Mouse (Mus musculus): ENCODE data around the gene Btg1.

Btg1 gene

GRCm38 (mm10) chr10:96630110-96630509 lies 13.3 kb downstream of the Btg1 start:
- in situ Hi-C loops (cut with MboI): loop anchor here (10.0 kb wide), 1 partner anchor 685 kb away; no protein-coding TSS in a partner anchor

GRCm38 (mm10) chr10:96631066-96631711 lies 14.4 kb downstream of the Btg1 start:
- in situ Hi-C loops (cut with MboI): loop anchor here (10.0 kb wide), 1 partner anchor 684 kb away; no protein-coding TSS in a partner anchor

- in situ Hi-C loops (cut with MboI): loop anchor here (10.0 kb wide), 1 partner anchor 682 kb away; no protein-coding TSS in a partner anchor
Measured at GRCm38 (mm10) chr10:96632271-96633144, 15.7 kb downstream of the Btg1 start.

GRCm38 (mm10) chr10:96633145-96633516 lies 16.3 kb downstream of the Btg1 start:
- in situ Hi-C loops (cut with MboI): loop anchor here (10.0 kb wide), 1 partner anchor 682 kb away; no protein-coding TSS in a partner anchor

- in situ Hi-C loops (cut with MboI): loop anchor here (10.0 kb wide), 1 partner anchor 679 kb away; no protein-coding TSS in a partner anchor
Measured at GRCm38 (mm10) chr10:96635472-96635871, 18.7 kb downstream of the Btg1 start.

- in situ Hi-C loops (cut with MboI): loop anchor here (10.0 kb wide), 1 partner anchor 676 kb away; no protein-coding TSS in a partner anchor
Measured at GRCm38 (mm10) chr10:96638477-96638876, 21.7 kb downstream of the Btg1 start.

GRCm38 (mm10) chr10:96642014-96642413 lies 25.2 kb downstream of the Btg1 start:
- in situ Hi-C loops (cut with MboI): no loop called here

- in situ Hi-C loops (cut with MboI): no loop called here
Measured at GRCm38 (mm10) chr10:96642751-96643150, 25.9 kb downstream of the Btg1 start.

- in situ Hi-C loops (cut with MboI): no loop called here
Measured at GRCm38 (mm10) chr10:96645183-96645582, 28.4 kb downstream of the Btg1 start.

GRCm38 (mm10) chr10:96646024-96646866 lies 29.4 kb downstream of the Btg1 start:
- in situ Hi-C loops (cut with MboI): no loop called here

- in situ Hi-C loops (cut with MboI): no loop called here
Measured at GRCm38 (mm10) chr10:96646867-96647462, 30.2 kb downstream of the Btg1 start.

GRCm38 (mm10) chr10:96648161-96648561 lies 31.4 kb downstream of the Btg1 start:
- in situ Hi-C loops (cut with MboI): no loop called here

- in situ Hi-C loops (cut with MboI): no loop called here
Measured at GRCm38 (mm10) chr10:96649524-96649923, 32.7 kb downstream of the Btg1 start.

- in situ Hi-C loops (cut with MboI): no loop called here
Measured at GRCm38 (mm10) chr10:96652372-96652771, 35.6 kb downstream of the Btg1 start.

GRCm38 (mm10) chr10:96653030-96653429 lies 36.2 kb downstream of the Btg1 start:
- in situ Hi-C loops (cut with MboI): no loop called here

GRCm38 (mm10) chr10:96654079-96654478 lies 37.3 kb downstream of the Btg1 start:
- in situ Hi-C loops (cut with MboI): no loop called here

- in situ Hi-C loops (cut with MboI): no loop called here
Measured at GRCm38 (mm10) chr10:96654576-96654975, 37.8 kb downstream of the Btg1 start.

- in situ Hi-C loops (cut with MboI): no loop called here
Measured at GRCm38 (mm10) chr10:96655066-96655465, 38.3 kb downstream of the Btg1 start.

GRCm38 (mm10) chr10:96656176-96656575 lies 39.4 kb downstream of the Btg1 start:
- in situ Hi-C loops (cut with MboI): no loop called here

- in situ Hi-C loops (cut with MboI): no loop called here
Measured at GRCm38 (mm10) chr10:96658906-96659305, 42.1 kb downstream of the Btg1 start.

- in situ Hi-C loops (cut with MboI): no loop called here
Measured at GRCm38 (mm10) chr10:96660280-96660985, 43.6 kb downstream of the Btg1 start.
